Mouse (Mus musculus): Measurements from ENCODE around the gene Crygb. TPM values are rescaled to one million over a fixed set of nuclear protein-coding genes. Genes with fewer than 3 reads are reported as not detected.

Gene Crygb
- polyA plus RNA-seq, 2 experiments, result 0.29 TPM; not detected in 1

DNA sequence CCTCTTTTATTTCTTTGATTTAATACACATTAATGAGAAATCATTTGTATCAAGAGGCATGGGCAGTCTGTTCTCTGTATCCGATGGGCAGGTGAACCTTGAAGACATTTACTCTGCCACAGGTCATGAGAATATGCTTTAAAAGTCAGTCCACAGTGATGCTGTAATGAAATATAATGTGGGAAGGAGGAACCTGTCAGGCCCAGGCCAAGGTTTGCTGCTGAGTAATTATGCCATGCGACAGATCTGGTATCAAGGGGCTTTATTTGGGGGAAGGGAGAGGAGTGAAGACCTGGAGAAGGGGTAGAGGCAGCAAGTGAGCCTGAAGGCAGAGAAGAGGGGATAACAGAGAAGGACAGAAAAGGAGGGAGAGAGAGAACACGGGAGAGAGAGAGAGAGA, 42.4 kb downstream of the Crygb start:
- no peak overlapping the region for H3K4me2 ChIP-seq (replicated peaks; ENCODE audit: low read depth, low read length, severe bottlenecking)
- no peaks in the 10 kb centered on the region for H3K36me3 ChIP-seq (ENCODE audit: control insufficient read depth, insufficient read depth, low read length)
- H3K9me3 ChIP-seq (ENCODE audit: control insufficient read depth, low read length), result no peaks in the 10 kb centered on the region
- no peak overlapping the region for H3K9ac ChIP-seq (ENCODE audit: low read depth, low read length, severe bottlenecking)
- TF ChIP-seq POLR2A (IDR thresholded peaks at IDR 0.05; ENCODE audit: borderline replicate concordance, extremely low read depth, insufficient read depth, insufficient read length), result no peak
- H3K4me3 ChIP-seq (replicated peaks; ENCODE audit: low read length), result no peak overlapping the region
- no peaks in the 10 kb centered on the region for H3K27me3 ChIP-seq (ENCODE audit: control insufficient read depth, insufficient read depth, low read length)
- 0 out of 2 replicates have a peak, but pooled peaks cover 4% of the 10 kb centered on the region for H3K4me1 ChIP-seq (ENCODE audit: control insufficient read depth, insufficient read depth, low read length)
- no peak for DNase-seq (ENCODE audit: low spot score)
- no peak for ATAC-seq (ENCODE audit: low FRiP score, low read depth)
- WGBS, result 57% methylated on average over 3 of the region's 3 CpGs
- H3K27ac ChIP-seq (replicated peaks; ENCODE audit: low read depth, low read length), result no peak overlapping the region

DNA sequence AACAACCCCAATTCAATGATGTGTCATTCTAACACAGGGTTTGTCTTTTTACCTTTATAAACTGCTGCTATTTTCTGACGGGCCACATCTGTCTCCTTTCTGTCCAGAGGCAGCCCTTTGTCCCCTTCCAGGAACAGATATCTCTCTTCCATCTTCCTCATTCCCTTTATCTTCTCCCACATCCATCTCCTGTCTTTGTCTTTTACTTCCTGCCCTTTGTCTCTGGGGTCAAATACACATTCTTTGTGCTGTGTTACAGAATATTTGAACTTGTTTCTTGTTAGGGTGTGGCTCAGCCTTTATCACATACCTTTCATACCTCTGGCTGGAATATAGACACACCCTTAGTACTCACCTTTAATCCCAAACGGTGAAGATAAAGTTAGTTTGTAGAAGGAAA, 44.5 kb downstream of the Crygb start:
- 0 out of 2 replicates have a peak, but pooled peaks cover 4% of the 10 kb centered on the region for H3K4me1 ChIP-seq (ENCODE audit: control insufficient read depth, insufficient read depth, low read length)
- no peak overlapping the region for H3K4me2 ChIP-seq (replicated peaks; ENCODE audit: low read depth, low read length, severe bottlenecking)
- DNase-seq (ENCODE audit: low spot score) (no peak), ATAC-seq (ENCODE audit: low FRiP score, low read depth) (no peak)
- H3K27ac ChIP-seq (replicated peaks; ENCODE audit: low read depth, low read length), result no peak overlapping the region
- no peak overlapping the region for H3K9ac ChIP-seq (ENCODE audit: low read depth, low read length, severe bottlenecking)
- H3K36me3 ChIP-seq (ENCODE audit: control insufficient read depth, insufficient read depth, low read length), result no peaks in the 10 kb centered on the region
- TF ChIP-seq POLR2A (IDR thresholded peaks at IDR 0.05; ENCODE audit: borderline replicate concordance, extremely low read depth, insufficient read depth, insufficient read length), result no peak
- no peaks in the 10 kb centered on the region for H3K9me3 ChIP-seq (ENCODE audit: control insufficient read depth, low read length)
- WGBS, result 78% methylated on average over 2 of the region's 2 CpGs
- no peaks in the 10 kb centered on the region for H3K27me3 ChIP-seq (ENCODE audit: control insufficient read depth, insufficient read depth, low read length)
- no peak overlapping the region for H3K4me3 ChIP-seq (replicated peaks; ENCODE audit: low read length)

GRCm38 (mm10) chr1:65035513-65035912, 46.6 kb downstream of the Crygb start:
- WGBS, result 11% methylated on average over 3 of the region's 3 CpGs
- ATAC-seq (ENCODE audit: low FRiP score, low read depth) (peak; percentile 34; the same call in 1 of the 2 replicates), DNase-seq (ENCODE audit: low spot score) (no peak)

GRCm38 (mm10) chr1:65032641-65033040, 49.4 kb downstream of the Crygb start, which contains the start of gene Akr1cl:
Akr1cl (minus strand) TSS chr1:65032759.
- H3K4me1 ChIP-seq (ENCODE audit: control insufficient read depth, insufficient read depth, low read length), result 0 out of 2 replicates have a peak, but pooled peaks cover 4% of the 10 kb centered on the region
- ATAC-seq (ENCODE audit: low FRiP score, low read depth), result no peak
- no peaks in the 10 kb centered on the region for H3K27me3 ChIP-seq (ENCODE audit: control insufficient read depth, insufficient read depth, low read length)
- H3K27ac ChIP-seq (replicated peaks; ENCODE audit: low read depth, low read length), result no peak within 1 kb of the TSS
- H3K36me3 ChIP-seq (ENCODE audit: control insufficient read depth, insufficient read depth, low read length), result no peaks in the 10 kb centered on the region
- no peak for TF ChIP-seq POLR2A (IDR thresholded peaks at IDR 0.05; ENCODE audit: borderline replicate concordance, extremely low read depth, insufficient read depth, insufficient read length)
- no peak within 1 kb of the TSS for H3K4me2 ChIP-seq (replicated peaks; ENCODE audit: low read depth, low read length, severe bottlenecking)
- H3K4me3 ChIP-seq (replicated peaks; ENCODE audit: low read length), result no peak within 1 kb of the TSS
- no peak within 1 kb of the TSS for H3K9ac ChIP-seq (ENCODE audit: low read depth, low read length, severe bottlenecking)
- DNase-seq (ENCODE audit: low spot score), result no peak
- no peaks in the 10 kb centered on the region for H3K9me3 ChIP-seq (ENCODE audit: control insufficient read depth, low read length)

More at GRCm38 (mm10) chr1:65035513-65035912, 46.6 kb downstream of the Crygb start:
- H3K27ac ChIP-seq (replicated peaks; ENCODE audit: low read depth, low read length), result no peak overlapping the region
- H3K4me2 ChIP-seq (replicated peaks; ENCODE audit: low read depth, low read length, severe bottlenecking), result no peak overlapping the region; the same call in 1 of the 2 replicates
- H3K4me1 ChIP-seq (ENCODE audit: control insufficient read depth, insufficient read depth, low read length), result 0 out of 2 replicates have a peak, but pooled peaks cover 4% of the 10 kb centered on the region
- no peaks in the 10 kb centered on the region for H3K36me3 ChIP-seq (ENCODE audit: control insufficient read depth, insufficient read depth, low read length)
- H3K9ac ChIP-seq (ENCODE audit: low read depth, low read length, severe bottlenecking), result no peak overlapping the region
- TF ChIP-seq POLR2A (IDR thresholded peaks at IDR 0.05; ENCODE audit: borderline replicate concordance, extremely low read depth, insufficient read depth, insufficient read length), result no peak
- no peaks in the 10 kb centered on the region for H3K27me3 ChIP-seq (ENCODE audit: control insufficient read depth, insufficient read depth, low read length)
- H3K9me3 ChIP-seq (ENCODE audit: control insufficient read depth, low read length), result no peaks in the 10 kb centered on the region
- H3K4me3 ChIP-seq (replicated peaks; ENCODE audit: low read length), result no peak overlapping the region

Other genes with a start within 250 kb of the Crygb start
- gene Plekhm3, start 125.5 kb downstream of the Crygb start, polyA plus RNA-seq (2012; rRNA removed), result 3.7 and 3.9 TPM in 2 replicates
- gene Plekhm3, start 125.5 kb downstream of the Crygb start, polyA plus RNA-seq (2014; fragmentation: Nextera tagmentation; extraction: Ambion mirVana), result 6.0 and 8.0 TPM in 2 replicates
- gene Akr1cl, start 49.5 kb downstream of the Crygb start, polyA plus RNA-seq (2012; rRNA removed), result 0.08 TPM in 2 replicates
- gene Akr1cl, start 49.5 kb downstream of the Crygb start, polyA plus RNA-seq (2014; fragmentation: Nextera tagmentation; extraction: Ambion mirVana), result 0.23 TPM in 1 of 2 replicates, not detected in the other
- gene Cryge, start 31.1 kb downstream of the Crygb start, polyA plus RNA-seq (2012; rRNA removed), result not detected in 2 replicates
- not detected in 2 replicates for gene Cryge, start 31.1 kb downstream of the Crygb start, polyA plus RNA-seq (2014; fragmentation: Nextera tagmentation; extraction: Ambion mirVana)
- gene Crygd, start 18.8 kb downstream of the Crygb start, polyA plus RNA-seq (2012; rRNA removed), result not detected in 2 replicates
- not detected in 2 replicates for gene Crygd, start 18.8 kb downstream of the Crygb start, polyA plus RNA-seq (2014; fragmentation: Nextera tagmentation; extraction: Ambion mirVana)
- gene Crygc, start 8.6 kb downstream of the Crygb start, polyA plus RNA-seq (2012; rRNA removed), result not detected in 2 replicates
- gene Crygc, start 8.6 kb downstream of the Crygb start, polyA plus RNA-seq (2014; fragmentation: Nextera tagmentation; extraction: Ambion mirVana), result not detected in 2 replicates
- gene Cryga, start 21.1 kb upstream of the Crygb start, polyA plus RNA-seq (2012; rRNA removed), result not detected in 2 replicates
- gene Cryga, start 21.1 kb upstream of the Crygb start, polyA plus RNA-seq (2014; fragmentation: Nextera tagmentation; extraction: Ambion mirVana), result not detected in 2 replicates
- not detected in 2 replicates for gene Gm28845, start 37.3 kb upstream of the Crygb start, polyA plus RNA-seq (2012; rRNA removed)
- not detected in 2 replicates for gene Gm28845, start 37.3 kb upstream of the Crygb start, polyA plus RNA-seq (2014; fragmentation: Nextera tagmentation; extraction: Ambion mirVana)
- gene D630023F18Rik, start 40.9 kb upstream of the Crygb start, polyA plus RNA-seq (2012; rRNA removed), result 0.24 and 0.32 TPM in 2 replicates
- 0.37 and 0.44 TPM in 2 replicates for gene D630023F18Rik, start 40.9 kb upstream of the Crygb start, polyA plus RNA-seq (2014; fragmentation: Nextera tagmentation; extraction: Ambion mirVana)
- gene Idh1, start 104.2 kb upstream of the Crygb start, polyA plus RNA-seq (2012; rRNA removed), result 54.0 and 62.2 TPM in 2 replicates
- gene Idh1, start 104.2 kb upstream of the Crygb start, polyA plus RNA-seq (2014; fragmentation: Nextera tagmentation; extraction: Ambion mirVana), result 128 and 137 TPM in 2 replicates
- 8.1 and 9.1 TPM in 2 replicates for gene Pikfyve, start 104.4 kb upstream of the Crygb start, polyA plus RNA-seq (2012; rRNA removed)
- gene Pikfyve, start 104.4 kb upstream of the Crygb start, polyA plus RNA-seq (2014; fragmentation: Nextera tagmentation; extraction: Ambion mirVana), result 15.8 and 17.1 TPM in 2 replicates
- 0.33 and 0.39 TPM in 2 replicates for gene Pth2r, start 199.8 kb upstream of the Crygb start, polyA plus RNA-seq (2012; rRNA removed)
- gene Pth2r, start 199.8 kb upstream of the Crygb start, polyA plus RNA-seq (2014; fragmentation: Nextera tagmentation; extraction: Ambion mirVana), result 0.15 and 0.32 TPM in 2 replicates

Data from limb, embryonic 14.5 days (tissue).